9 mouse cellular contexts compared by ENCODE assay signal in the genomic region with DNA sequence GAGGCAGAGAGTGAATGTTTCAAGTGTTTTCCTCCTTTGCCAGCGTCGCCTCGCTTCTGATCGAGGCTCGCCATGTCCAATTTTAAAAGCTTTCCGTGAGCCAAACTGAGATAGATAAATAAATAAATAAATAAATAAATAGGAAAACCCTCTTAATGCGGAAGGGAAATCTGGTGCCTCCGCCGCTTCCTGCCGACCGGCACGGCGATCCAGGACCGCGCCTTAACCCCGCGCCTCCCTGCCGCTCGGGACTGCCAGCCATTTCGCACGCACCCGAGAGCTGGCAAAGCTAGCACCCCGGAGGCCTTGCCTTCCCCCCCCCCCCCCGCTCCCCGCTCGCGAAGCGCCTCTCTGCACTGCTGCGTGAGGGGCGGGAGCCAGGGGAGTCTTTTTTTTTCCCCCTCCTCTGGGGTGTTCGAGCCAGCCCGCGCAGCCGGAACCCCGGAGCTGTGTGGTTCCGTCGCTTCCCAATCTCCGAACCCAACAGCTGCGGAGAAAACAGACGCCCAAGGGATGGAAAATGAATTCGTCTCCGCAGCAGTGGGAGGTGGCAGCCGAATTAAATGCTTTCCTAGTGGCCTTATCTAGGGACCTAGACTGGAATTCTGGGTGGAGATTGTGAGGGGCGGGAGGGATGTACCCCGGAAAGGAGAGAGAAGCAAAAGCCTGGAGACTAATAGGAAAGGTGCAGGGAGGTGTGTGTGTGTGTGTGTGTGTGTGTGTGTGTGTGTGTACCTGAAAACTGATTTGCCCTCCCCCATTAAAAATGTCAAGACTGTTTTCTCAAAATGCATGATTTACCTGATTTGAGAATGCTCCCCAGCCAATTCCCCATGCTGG. TPM values are rescaled to one million over a fixed set of nuclear protein-coding genes. Genes with fewer than 3 reads are reported as not detected.
DNase-seq lines count a peak whose midpoint lies in the region; TF ChIP-seq lines count a peak whose summit lies in the region.
"Had no signal": no experiment of that assay in that cellular context is flagged by ENCODE, and none has a peak within 500 bp of the region (broad histone marks: within the 10 kb centered on the region; RNA-seq: fewer than 3 reads in every experiment).

No protein-coding gene starts in this region.

- H3K27me3 ChIP-seq in E14TG2a.4 (ENCODE audit: insufficient read depth, low read length): peaks cover 99% of the 10 kb centered on the region
- H3K27me3 ChIP-seq in forebrain, embryonic 10.5 days (ENCODE audit: poor library complexity, severe bottlenecking): peaks cover 100% of the 10 kb centered on the region
- H3K27me3 ChIP-seq: CH12.LX had no signal

- peak; percentile 40 to 55 for DNase-seq in cerebellum, postnatal 25 days
- DNase-seq in cerebellum, adult 9-11 months: no peak
- peak; percentile 36 for DNase-seq in forebrain, embryonic 10.5 days (ENCODE audit: extremely low spot score, low spot score)
- DNase-seq in kidney, postnatal 4 days: peak; percentile 44 to 57
- DNase-seq in neural tube, embryonic 10.5 days (ENCODE audit: extremely low spot score, low spot score): peak; percentile 62
- DNase-seq in thymus, postnatal 10 days (ENCODE audit: low spot score in 2 of 2): no peak
- DNase-seq in spleen, postnatal 14 days (ENCODE audit: low spot score in 2 of 2): no peak

- no peaks in the 10 kb centered on the region for H3K36me3 ChIP-seq in E14TG2a.4 (ENCODE audit: insufficient read depth, low read length)
- H3K36me3 ChIP-seq in forebrain, embryonic 10.5 days (replicated peaks): no peaks in the 10 kb centered on the region

- peak overlapping the region; percentile 74 for H3K4me3 ChIP-seq in E14TG2a.4 (replicated peaks; ENCODE audit: low read length)
- H3K4me3 ChIP-seq in forebrain, embryonic 10.5 days: peak overlapping the region; percentile 59

- H3K27ac ChIP-seq in forebrain, embryonic 10.5 days: no peak overlapping the region

- WGBS in forebrain, embryonic 10.5 days: 0% methylated on average over 38 of the region's 45 CpGs

- no peak for TF ChIP-seq CTCF in E14TG2a.4 (conservative IDR thresholded peaks at IDR 0.05; ENCODE audit: low read length)

- no peaks in the 10 kb centered on the region for H3K9me3 ChIP-seq in E14TG2a.4 (ENCODE audit: low read length)
- no peaks in the 10 kb centered on the region for H3K9me3 ChIP-seq in forebrain, embryonic 10.5 days

- peaks cover 51% of the 10 kb centered on the region for H3K4me1 ChIP-seq in E14TG2a.4 (replicated peaks; ENCODE audit: low read depth, low read length)
- H3K4me1 ChIP-seq in forebrain, embryonic 10.5 days: peaks cover 59% of the 10 kb centered on the region

RNA-seq across cellular contexts. Expression of a gene that starts 3.1 kb away (rescaled TPM):
- polyA plus RNA-seq in forebrain, embryonic 10.5 days (2016; fragmentation: Nextera tagmentation; extraction: Ambion mirVana): 0.11 and 0.17 TPM in 2 replicates

Comparison
In these comparisons a context has a peak if more than half of its experiments do, and no peak if none do; other contexts are left out.
1. DNase-seq: peak in cerebellum, postnatal 25 days (2 of 2), forebrain, embryonic 10.5 days (single experiment), kidney, postnatal 4 days (2 of 2) and neural tube, embryonic 10.5 days (single experiment); none in cerebellum, adult 9-11 months (single experiment), thymus, postnatal 10 days (0 of 2) and spleen, postnatal 14 days (0 of 2).